In genomic region chr5:130080051-130080681, GRCm38 (mm10) we compare ENCODE assay signal across 8 mouse cellular contexts. TPM values are rescaled to one million over a fixed set of nuclear protein-coding genes. Genes with fewer than 3 reads are reported as not detected.
A peak's percentile ranks its signal among the peaks of the same experiment; 100 is the strongest.
DNase-seq lines count a peak whose midpoint lies in the region; ATAC-seq and TF ChIP-seq lines count a peak whose summit lies in the region.

No protein-coding gene starts in this region.

- no peak for TF ChIP-seq POLR2A in bone marrow macrophage, adult 2 months (IDR thresholded peaks at IDR 0.05; ENCODE audit: borderline replicate concordance, low read depth, low read length)

- H3K4me1 ChIP-seq in bone marrow macrophage, adult 2 months (ENCODE audit: control insufficient read depth, insufficient read depth, low read length) = peaks cover 27% of the 10 kb centered on the region

- peak; percentile 21 for TF ChIP-seq CTCF in left cerebral cortex, adult 2 months (IDR thresholded peaks at IDR 0.05)
- TF ChIP-seq CTCF in bone marrow macrophage, adult 2 months (IDR thresholded peaks at IDR 0.05; ENCODE audit: low read depth, low read length) = peak; percentile 34; the same call in 1 of the 2 replicates

- H3K4me3 ChIP-seq in left cerebral cortex, adult 2 months = peak overlapping the region; percentile 90
- H3K4me3 ChIP-seq in bone marrow macrophage, adult 2 months (ENCODE audit: insufficient read depth, low read length) = peak overlapping the region; percentile 77

- peak overlapping the region; percentile 92 for H3K27ac ChIP-seq in left cerebral cortex, adult 2 months
- peak overlapping the region; percentile 70 for H3K27ac ChIP-seq in bone marrow macrophage, adult 2 months (ENCODE audit: insufficient read depth, low read depth, low read length)

- intact Hi-C loops in left cerebral cortex, adult 2 months (cut with DNase I) = loop anchor here (10.0 kb wide), 1 partner anchor 55 kb away; no protein-coding TSS in a partner anchor
- intact Hi-C loops in left cerebral cortex, postnatal 36 days (cut with DNase I) = no loop called here

- ATAC-seq in granulocyte monocyte progenitor cell, adult 5-6 weeks (replicated peaks; ENCODE audit: poor library complexity, severe bottlenecking) = no peak

- DNase-seq in left cerebral cortex, adult 2 months (ENCODE audit: extremely low spot score in 1 of 2, low spot score in 2 of 2) = no peak
- no peak for DNase-seq in left cerebral cortex, postnatal 36 days (ENCODE audit: low spot score in 2 of 2)
- DNase-seq in forelimb bud, embryonic 11.5 days (ENCODE audit: low read depth, low spot score) = peak; percentile 19
- peak; percentile 18 for DNase-seq in mesoderm, embryonic 11.5 days (ENCODE audit: low read depth, low spot score)
- no peak for DNase-seq in layer of hippocampus, postnatal 25 days (ENCODE audit: extremely low spot score in 1 of 2, low spot score in 1 of 2)
- DNase-seq in urinary bladder, adult 2 months (ENCODE audit: low spot score) = no peak

RNA-seq across cellular contexts. Expression of gene Tpst1, which starts 7.0 kb away (rescaled TPM):
- total RNA-seq in left cerebral cortex, adult 2 months (2021) = 10 to 100 TPM; 34.0 to 34.1 TPM
- 10 to 100 TPM; 33.2 to 35.3 TPM for total RNA-seq in left cerebral cortex, postnatal 36 days (2021)
- 14.7 and 15.5 TPM in 2 replicates for polyA plus RNA-seq in bone marrow macrophage, adult 2 months (2012; ENCODE audit: insufficient read depth, insufficient read length, missing spikeins)
- 16.0 and 17.3 TPM in 2 replicates for total RNA-seq in granulocyte monocyte progenitor cell, adult 5-6 weeks (2014; fragmentation: Nextera tagmentation)
- total RNA-seq in granulocyte monocyte progenitor cell, adult 5-6 weeks (2017) = 3.4 and 7.5 TPM in 2 replicates
- 10 to 100 TPM; 46.4 to 48.2 TPM for total RNA-seq in layer of hippocampus, postnatal 25 days (2021)
- 77.9 and 89.4 TPM in 2 replicates for polyA plus RNA-seq in urinary bladder, adult 2 months (2012; rRNA removed)

RNA-seq across cellular contexts. Expression of gene Crcp, which starts 51.1 kb away (rescaled TPM):
- 10 to 100 TPM; 30.2 to 30.8 TPM for total RNA-seq in left cerebral cortex, adult 2 months (2021)
- total RNA-seq in left cerebral cortex, postnatal 36 days (2021) = 10 to 100 TPM; 33.9 to 36.6 TPM
- polyA plus RNA-seq in bone marrow macrophage, adult 2 months (2012; ENCODE audit: insufficient read depth, insufficient read length, missing spikeins) = 30.1 and 31.5 TPM in 2 replicates
- 31.2 and 52.0 TPM in 2 replicates for total RNA-seq in granulocyte monocyte progenitor cell, adult 5-6 weeks (2014; fragmentation: Nextera tagmentation)
- total RNA-seq in granulocyte monocyte progenitor cell, adult 5-6 weeks (2017) = 40.7 and 67.6 TPM in 2 replicates
- total RNA-seq in layer of hippocampus, postnatal 25 days (2021) = 10 to 100 TPM; 32.0 to 38.1 TPM
- 26.6 and 28.6 TPM in 2 replicates for polyA plus RNA-seq in urinary bladder, adult 2 months (2012; rRNA removed)

RNA-seq across cellular contexts. Expression of gene Asl, which starts 51.1 kb away (rescaled TPM):
- total RNA-seq in left cerebral cortex, adult 2 months (2021) = 10 to 100 TPM; 15.7 to 23.5 TPM
- 10 to 100 TPM; 17.7 to 19.9 TPM for total RNA-seq in left cerebral cortex, postnatal 36 days (2021)
- polyA plus RNA-seq in bone marrow macrophage, adult 2 months (2012; ENCODE audit: insufficient read depth, insufficient read length, missing spikeins) = 72.7 and 80.7 TPM in 2 replicates
- total RNA-seq in granulocyte monocyte progenitor cell, adult 5-6 weeks (2014; fragmentation: Nextera tagmentation) = 34.6 and 40.6 TPM in 2 replicates
- total RNA-seq in granulocyte monocyte progenitor cell, adult 5-6 weeks (2017) = 17.5 and 19.6 TPM in 2 replicates
- total RNA-seq in layer of hippocampus, postnatal 25 days (2021) = 10 to 100 TPM; 15.8 to 21.8 TPM
- 20.1 and 20.8 TPM in 2 replicates for polyA plus RNA-seq in urinary bladder, adult 2 months (2012; rRNA removed)

Comparison
In these comparisons a context has a peak if more than half of its experiments do, and no peak if none do; other contexts are left out.
1. DNase-seq: peak in forelimb bud, embryonic 11.5 days (single experiment) and mesoderm, embryonic 11.5 days (single experiment); none in left cerebral cortex, adult 2 months (0 of 2), left cerebral cortex, postnatal 36 days (0 of 2), layer of hippocampus, postnatal 25 days (0 of 2) and urinary bladder, adult 2 months (single experiment).